Mouse (Mus musculus) adrenal gland, postnatal 10 days (tissue): ENCODE measurements around the gene Tlr3. TPM values are rescaled to one million over a fixed set of nuclear protein-coding genes. Genes with fewer than 3 reads are reported as not detected.

Source experiments
- DNase-seq: peaks from one replicate; pipeline ENCODE4 v3.0.0; 2021; ENCODE audit warnings: mixed read lengths
- long read RNA-seq, 2 experiments: library from polyadenylated mRNA; stranded (forward); transcript quantifications; one replicate each; pipeline ENCODE4 v2.0.0; 2021
- total RNA-seq, 2 experiments: library from RNA; stranded (reverse); gene quantifications; 2 replicates each; pipeline ENCODE4 v1.2.3; 2021

Gene Tlr3
- total RNA-seq, result 1 to 10 TPM; 6.6 to 7.7 TPM
- long read RNA-seq, experiment 1, partial matches to known transcripts, result 0 of 1 reads
- long read RNA-seq, experiment 1, other reads (novel, unspliced or antisense), result 0 of 1 reads
- long read RNA-seq, experiment 2, full-length matches to known transcripts, result 1 of 2 reads
- long read RNA-seq, experiment 2, partial matches to known transcripts, result 0 of 2 reads
- long read RNA-seq, experiment 2, other reads (novel, unspliced or antisense), result 1 of 2 reads

GRCm38 (mm10) chr8:45410882-45411281 lies at the start of gene Tlr3:
Gene Tlr3 (minus strand): TSS chr8:45411080.
- DNase-seq, result peak; percentile 2

- no peak for DNase-seq
Measured at GRCm38 (mm10) chr8:45457874-45458273, 47.0 kb upstream of the Tlr3 start.

GRCm38 (mm10) chr8:45454426-45454825 lies 43.5 kb upstream of the Tlr3 start:
- peak; percentile 45 for DNase-seq

- no peak for DNase-seq
Measured at GRCm38 (mm10) chr8:45452115-45452514, 41.2 kb upstream of the Tlr3 start.

GRCm38 (mm10) chr8:45448842-45449241 lies 38.0 kb upstream of the Tlr3 start:
- peak; percentile 42 for DNase-seq

GRCm38 (mm10) chr8:45448257-45448656 lies 37.4 kb upstream of the Tlr3 start:
- no peak for DNase-seq

- DNase-seq, result no peak
Measured at GRCm38 (mm10) chr8:45438899-45439535, 28.1 kb upstream of the Tlr3 start.

GRCm38 (mm10) chr8:45420151-45420550 lies 9.3 kb upstream of the Tlr3 start:
- no peak for DNase-seq

GRCm38 (mm10) chr8:45414965-45415364 lies 4.1 kb upstream of the Tlr3 start:
- no peak for DNase-seq

- DNase-seq, result peak; percentile 81
Measured at GRCm38 (mm10) chr8:45410146-45410880, 567 bp downstream of the Tlr3 start.

GRCm38 (mm10) chr8:45409702-45410101 lies 1.2 kb downstream of the Tlr3 start:
- no peak for DNase-seq

- DNase-seq, result no peak
Measured at GRCm38 (mm10) chr8:45383250-45383649, 27.6 kb downstream of the Tlr3 start.

GRCm38 (mm10) chr8:45381963-45382347 lies 28.9 kb downstream of the Tlr3 start, which contains the start of gene Fam149a:
Gene Fam149a (minus strand): TSS chr8:45382291.
- DNase-seq, result no peak

GRCm38 (mm10) chr8:45381075-45381962 lies 29.6 kb downstream of the Tlr3 start:
- peak; percentile 11 for DNase-seq

- no peak for DNase-seq
Measured at GRCm38 (mm10) chr8:45380598-45380997, 30.3 kb downstream of the Tlr3 start.

- no peak for DNase-seq
Measured at GRCm38 (mm10) chr8:45374071-45374470, 36.8 kb downstream of the Tlr3 start.

GRCm38 (mm10) chr8:45367154-45367553 lies 43.7 kb downstream of the Tlr3 start:
- DNase-seq, result no peak

GRCm38 (mm10) chr8:45363220-45363619 lies 47.7 kb downstream of the Tlr3 start:
- no peak for DNase-seq

GRCm38 (mm10) chr8:45362323-45362722 lies 48.6 kb downstream of the Tlr3 start:
- DNase-seq, result peak; percentile 34

- DNase-seq, result no peak
Measured at GRCm38 (mm10) chr8:45359091-45359605, 51.7 kb downstream of the Tlr3 start.

GRCm38 (mm10) chr8:45358132-45358918 lies 52.6 kb downstream of the Tlr3 start:
- DNase-seq, result peak; percentile 65
